Mouse (Mus musculus): ENCODE results near the gene Ddx19a. TPM values are rescaled to one million over a fixed set of nuclear protein-coding genes. Genes with fewer than 3 reads are reported as not detected.
A peak's percentile ranks its signal among the peaks of the same experiment; 100 is the strongest.
"Not testable (repeated sequence)": the region's sequence is repeated elsewhere in the genome, so short reads cannot be mapped to it uniquely, and the experiment has no call there.

The Ddx19a gene
- total RNA-seq, 2 experiments from 2014 or later, result 22.5 to 49.9 TPM

DNA sequence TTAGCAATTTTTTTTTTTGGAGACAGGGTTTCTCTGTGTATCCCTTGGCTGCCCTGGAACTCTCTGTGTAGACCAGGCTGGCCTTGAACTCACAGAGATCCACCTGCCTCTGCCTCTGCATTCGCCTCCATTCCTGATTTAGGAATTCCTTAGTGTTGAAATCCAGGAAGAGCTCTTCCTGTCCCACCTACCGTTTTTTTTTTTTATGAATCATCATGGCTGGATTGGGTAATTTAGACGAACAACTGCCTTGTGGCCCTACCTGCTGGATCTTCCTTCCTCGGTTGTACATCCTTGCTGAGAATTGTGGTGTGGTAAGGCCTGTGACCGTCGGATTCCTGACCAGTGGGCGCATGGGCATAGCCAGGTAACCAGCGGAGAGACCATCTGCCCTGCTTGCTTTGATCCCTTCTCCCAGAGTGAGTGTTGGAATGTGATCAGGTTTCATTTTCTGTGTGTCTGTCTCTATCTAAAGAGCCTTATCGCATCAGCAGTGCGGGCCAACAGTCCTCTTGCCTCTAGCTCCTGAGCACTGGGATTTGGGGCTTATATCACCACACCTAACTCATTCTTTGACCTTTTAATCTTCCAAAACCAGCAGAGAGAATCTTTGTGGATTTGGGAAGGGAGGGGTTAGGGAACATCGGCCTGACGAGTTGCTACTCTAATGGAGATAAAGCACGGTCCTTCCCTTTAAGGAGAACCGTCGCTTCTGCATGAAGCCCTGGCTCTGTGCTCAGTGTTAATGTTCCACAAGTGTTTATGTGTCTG is 56.7 kb downstream of the Ddx19a start:
- 0 out of 2 replicates have a peak, but pooled peaks have one; percentile 41 for ATAC-seq (replicated peaks; ENCODE audit: low FRiP score, poor library complexity, severe bottlenecking)

DNA sequence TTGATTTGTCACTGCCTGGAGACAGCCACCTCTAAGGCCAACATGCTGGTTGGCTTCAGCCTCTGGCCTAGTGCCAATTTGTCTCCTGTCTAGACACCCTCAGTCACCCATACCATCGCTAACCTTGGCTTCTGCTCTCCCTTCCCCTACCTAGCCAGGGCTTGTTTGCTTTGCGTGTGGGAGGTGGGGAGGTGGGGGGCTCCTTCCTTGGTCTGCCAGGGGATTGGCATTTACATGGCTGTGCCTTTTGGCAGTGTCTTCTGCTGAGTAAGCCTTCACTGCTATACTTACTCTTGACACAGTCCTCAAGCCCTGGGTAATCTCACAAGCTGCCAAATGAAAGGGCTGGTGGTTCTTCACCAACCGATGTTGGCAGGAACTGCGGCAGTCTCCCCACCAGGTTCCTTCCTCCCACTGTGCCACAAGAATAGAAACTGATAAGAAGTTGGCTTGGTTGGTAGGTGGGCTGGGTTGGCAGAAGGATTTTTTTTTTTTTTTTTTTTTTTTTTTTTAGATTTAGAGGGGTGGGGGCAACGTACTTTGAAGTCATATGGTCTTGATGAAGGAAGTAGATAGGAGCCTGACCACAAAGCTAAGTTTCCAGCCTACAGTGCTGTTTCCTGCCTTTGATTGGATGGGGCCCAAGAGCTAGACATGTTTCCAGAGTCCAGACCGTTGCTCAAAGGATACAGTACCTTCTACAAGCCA is 58.6 kb downstream of the Ddx19a start:
- ATAC-seq (replicated peaks; ENCODE audit: low FRiP score, poor library complexity, severe bottlenecking), result no peak

DNA sequence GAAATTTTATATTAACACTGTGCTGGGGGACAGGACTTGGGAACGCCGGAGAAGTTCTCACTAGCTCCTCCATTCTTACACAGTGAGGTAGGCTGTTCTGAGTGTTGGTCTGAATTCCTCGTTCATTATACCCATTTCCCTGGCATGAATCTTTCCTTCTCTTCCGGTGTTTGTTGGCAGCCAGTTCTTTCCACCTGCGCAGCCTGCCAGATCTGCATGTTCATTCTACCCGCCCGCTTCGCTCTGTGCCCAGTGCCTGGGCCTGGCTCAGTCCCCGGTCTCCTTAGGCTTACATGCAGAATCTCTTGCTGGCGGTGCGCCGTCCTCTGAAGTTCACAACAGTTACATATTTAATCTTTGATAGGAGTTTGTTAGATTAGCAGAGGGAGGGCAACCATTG is 61.4 kb downstream of the Ddx19a start:
- ATAC-seq (replicated peaks; ENCODE audit: low FRiP score, poor library complexity, severe bottlenecking), result no peak

DNA sequence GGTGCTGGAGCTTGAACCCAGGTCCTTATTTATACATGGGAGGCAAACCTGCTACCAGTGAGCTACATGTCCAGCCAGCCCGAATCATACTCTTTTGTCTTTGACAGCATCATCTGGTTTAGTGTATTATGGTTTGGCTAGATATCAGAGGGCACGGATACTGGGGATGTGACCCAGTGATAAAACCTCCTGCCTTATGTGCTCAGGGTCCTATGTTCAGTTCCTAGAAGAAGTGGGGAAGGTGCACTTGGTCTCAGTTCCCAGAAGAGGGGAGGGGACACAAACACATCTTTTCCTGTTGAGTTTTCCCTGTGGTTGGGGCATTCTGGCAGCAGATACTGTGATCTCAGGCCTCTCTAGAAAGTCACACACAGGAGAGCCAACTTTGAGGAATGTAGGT is 64.3 kb downstream of the Ddx19a start:
- no peak for ATAC-seq (replicated peaks; ENCODE audit: low FRiP score, poor library complexity, severe bottlenecking)

DNA sequence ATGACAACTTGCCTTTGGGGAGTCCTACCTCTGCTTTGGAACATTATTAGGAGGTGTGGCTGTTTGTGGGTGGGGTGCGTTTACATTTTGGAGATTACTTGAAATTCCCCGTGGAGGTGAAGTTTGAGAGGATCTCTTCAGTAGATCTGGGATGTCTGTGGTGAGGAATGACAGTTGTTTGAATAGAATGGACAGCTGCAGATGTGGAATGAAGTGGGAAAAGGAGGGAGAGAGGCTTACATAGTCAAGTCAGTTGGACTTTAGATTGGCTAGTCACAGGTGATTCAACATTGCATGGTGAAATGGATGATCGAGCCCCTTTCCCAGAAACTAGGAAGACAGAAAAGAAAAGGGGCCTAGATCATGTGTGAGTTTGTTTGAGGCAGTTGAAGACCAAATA is 65.2 kb downstream of the Ddx19a start:
- no peak for ATAC-seq (replicated peaks; ENCODE audit: low FRiP score, poor library complexity, severe bottlenecking)

- peak; percentile 64 for ATAC-seq (replicated peaks; ENCODE audit: low FRiP score, poor library complexity, severe bottlenecking)
These were observed 66.2 kb downstream of the Ddx19a start for GRCm38 (mm10) chr8:110931176-110931939.

- ATAC-seq (replicated peaks; ENCODE audit: low FRiP score, poor library complexity, severe bottlenecking), result not testable (repeated sequence)
These were observed 67.9 kb downstream of the Ddx19a start for GRCm38 (mm10) chr8:110929672-110930071.

- peak; percentile 75 for ATAC-seq (replicated peaks; ENCODE audit: low FRiP score, poor library complexity, severe bottlenecking)
These were observed 68.5 kb downstream of the Ddx19a start for GRCm38 (mm10) chr8:110929066-110929465.

GRCm38 (mm10) chr8:110928435-110928834 is 69.2 kb downstream of the Ddx19a start:
- 0 out of 2 replicates have a peak, but pooled peaks have one; percentile 5 for ATAC-seq (replicated peaks; ENCODE audit: low FRiP score, poor library complexity, severe bottlenecking)

GRCm38 (mm10) chr8:110926690-110927089 is 70.9 kb downstream of the Ddx19a start:
- ATAC-seq (replicated peaks; ENCODE audit: low FRiP score, poor library complexity, severe bottlenecking), result no peak

DNA sequence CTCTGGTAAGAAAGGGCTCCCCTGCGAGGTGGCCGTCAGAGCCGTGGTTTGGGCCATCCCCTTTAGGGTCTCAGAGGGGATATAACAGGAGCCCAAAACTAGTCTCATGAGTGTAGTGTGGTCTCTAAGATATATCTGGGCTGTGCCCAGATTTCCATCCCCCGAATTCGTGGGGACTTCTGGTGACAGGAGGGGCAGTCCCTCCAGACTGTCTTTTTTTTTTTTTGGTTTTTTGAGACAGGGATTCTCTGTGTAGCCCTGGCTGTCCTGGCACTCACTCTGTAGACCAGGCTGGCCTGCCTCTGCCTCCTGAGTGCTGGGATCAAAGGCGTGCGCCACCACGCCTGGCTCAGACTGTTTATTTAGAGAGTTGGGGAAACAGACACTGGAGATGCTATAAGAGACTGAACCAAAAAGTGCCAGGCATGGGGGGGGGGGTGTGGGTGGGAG is 71.9 kb downstream of the Ddx19a start:
- ATAC-seq (replicated peaks; ENCODE audit: low FRiP score, poor library complexity, severe bottlenecking), result no peak

Other genes with a start within 250 kb of the Ddx19a start
- gene Il34, start 191.9 kb downstream of the Ddx19a start, total RNA-seq (2015; ENCODE audit: low replicate concordance), result 1.3 TPM in 1 of 2 replicates, not detected in the other
- 0.91 TPM in 1 of 2 replicates, not detected in the other for gene Il34, start 191.9 kb downstream of the Ddx19a start, total RNA-seq (2017; ENCODE audit: low replicate concordance)
- gene Cog4, start 151.2 kb downstream of the Ddx19a start, total RNA-seq (2015; ENCODE audit: low replicate concordance), result 18.9 and 27.4 TPM in 2 replicates
- gene Cog4, start 151.2 kb downstream of the Ddx19a start, total RNA-seq (2017; ENCODE audit: low replicate concordance), result 21.6 and 55.7 TPM in 2 replicates
- 46.5 and 49.7 TPM in 2 replicates for gene Sf3b3, start 151.0 kb downstream of the Ddx19a start, total RNA-seq (2015; ENCODE audit: low replicate concordance)
- gene Sf3b3, start 151.0 kb downstream of the Ddx19a start, total RNA-seq (2017; ENCODE audit: low replicate concordance), result 57.1 and 60.3 TPM in 2 replicates
- gene Fuk, start 95.3 kb downstream of the Ddx19a start, total RNA-seq (2015; ENCODE audit: low replicate concordance), result 0.42 TPM in 1 of 2 replicates, not detected in the other
- gene Fuk, start 95.3 kb downstream of the Ddx19a start, total RNA-seq (2017; ENCODE audit: low replicate concordance), result 0.51 and 1.4 TPM in 2 replicates
- gene St3gal2, start 77.9 kb downstream of the Ddx19a start, total RNA-seq (2015; ENCODE audit: low replicate concordance), result 30.6 and 40.0 TPM in 2 replicates
- 34.0 and 40.6 TPM in 2 replicates for gene St3gal2, start 77.9 kb downstream of the Ddx19a start, total RNA-seq (2017; ENCODE audit: low replicate concordance)
- 0.72 and 1.7 TPM in 2 replicates for gene Ddx19b, start 34.0 kb upstream of the Ddx19a start, total RNA-seq (2015; ENCODE audit: low replicate concordance)
- 1.8 and 4.6 TPM in 2 replicates for gene Ddx19b, start 34.0 kb upstream of the Ddx19a start, total RNA-seq (2017; ENCODE audit: low replicate concordance)
- 56.2 and 58.0 TPM in 2 replicates for gene Aars, start 35.3 kb upstream of the Ddx19a start, total RNA-seq (2015; ENCODE audit: low replicate concordance)
- gene Aars, start 35.3 kb upstream of the Ddx19a start, total RNA-seq (2017; ENCODE audit: low replicate concordance), result 114 and 124 TPM in 2 replicates
- 8.4 TPM in 1 of 2 replicates, not detected in the other for gene Exosc6, start 58.5 kb upstream of the Ddx19a start, total RNA-seq (2015; ENCODE audit: low replicate concordance)
- not detected in 2 replicates for gene Exosc6, start 58.5 kb upstream of the Ddx19a start, total RNA-seq (2017; ENCODE audit: low replicate concordance)
- not detected in 2 replicates for gene Clec18a, start 94.6 kb upstream of the Ddx19a start, total RNA-seq (2015; ENCODE audit: low replicate concordance)
- not detected in 2 replicates for gene Clec18a, start 94.6 kb upstream of the Ddx19a start, total RNA-seq (2017; ENCODE audit: low replicate concordance)
- gene Pdpr, start 96.8 kb upstream of the Ddx19a start, total RNA-seq (2015; ENCODE audit: low replicate concordance), result 6.8 and 9.6 TPM in 2 replicates
- gene Pdpr, start 96.8 kb upstream of the Ddx19a start, total RNA-seq (2017; ENCODE audit: low replicate concordance), result 8.1 and 11.0 TPM in 2 replicates

All from erythroid progenitor cell, adult 5-6 weeks (primary cell).